Mouse (Mus musculus) adrenal gland, adult (tissue): ENCODE results near the gene Gap43.
A peak's percentile ranks its signal among the peaks of the same experiment; 100 is the strongest.
"Not testable (repeated sequence)": the region's sequence is repeated elsewhere in the genome, so short reads cannot be mapped to it uniquely, and the experiment has no call there.

ENCODE experiments used
- DNase-seq, 2 experiments: peaks; one replicate each; pipeline ENCODE4 v3.0.0; 2022 to 2023; ENCODE audit warnings: low spot score in 1 of 2; ENCODE audit not compliant: inconsistent age in 2 of 2

Gene Gap43

DNA sequence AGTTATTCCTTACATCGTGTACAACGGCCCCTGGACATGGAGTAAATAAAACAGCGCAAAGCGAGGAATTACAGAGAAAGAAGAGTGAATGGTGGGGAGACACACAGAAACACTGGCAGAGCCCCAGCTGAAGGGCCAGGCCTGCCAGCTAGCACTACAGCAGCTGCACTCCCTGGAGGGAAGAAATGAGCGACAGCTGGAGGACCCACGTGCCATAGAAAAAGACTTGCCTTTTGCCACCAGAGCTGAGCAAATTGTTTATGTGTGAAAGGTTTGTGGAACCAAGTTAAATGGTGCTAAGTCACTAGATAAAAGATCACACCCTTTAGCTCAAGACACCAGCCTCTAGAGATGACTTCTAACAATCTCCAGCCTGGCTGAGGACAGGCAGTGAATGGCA, 37.0 kb downstream of the Gap43 start:
- DNase-seq: peak in 1 of 2 experiments; percentile 34

DNA sequence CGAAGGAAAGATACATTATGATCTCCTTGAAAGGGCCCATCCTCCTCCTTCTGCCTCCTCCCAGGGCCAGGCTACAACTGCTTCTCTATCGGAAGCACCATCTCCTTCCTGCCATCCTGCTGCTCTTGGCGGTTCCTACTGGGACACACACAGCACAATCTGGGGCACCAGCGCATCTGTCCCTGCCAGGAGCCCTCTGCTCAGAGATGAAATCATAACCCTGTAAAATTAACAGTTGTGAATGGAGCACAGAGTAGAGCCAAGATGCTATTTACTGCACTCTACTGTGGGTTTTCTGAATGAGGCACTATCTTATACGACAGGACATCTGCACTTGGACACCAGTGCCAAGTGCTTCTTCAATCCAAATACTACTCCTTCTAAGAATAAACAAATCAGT, 46.0 kb downstream of the Gap43 start:
- DNase-seq: no peak

DNA sequence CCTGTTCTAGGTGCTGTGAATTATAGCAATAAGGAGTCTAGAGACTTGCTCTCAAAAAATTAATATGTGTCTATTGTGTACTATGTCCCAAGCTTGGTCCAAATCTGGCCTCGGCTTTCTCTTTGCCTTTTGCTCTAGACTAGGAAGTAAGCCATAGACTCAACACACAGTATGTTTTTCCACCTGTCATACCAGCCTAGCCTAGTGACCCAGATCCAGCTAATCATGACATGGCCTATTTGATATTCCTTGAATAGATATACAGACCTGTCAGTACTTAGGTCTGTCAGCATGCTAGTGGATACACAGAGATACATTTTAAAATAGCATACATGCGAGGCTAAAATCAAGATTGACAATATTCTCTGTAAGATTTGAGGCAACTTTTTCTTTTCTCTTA, 46.4 kb downstream of the Gap43 start:
- DNase-seq: no peak

DNA sequence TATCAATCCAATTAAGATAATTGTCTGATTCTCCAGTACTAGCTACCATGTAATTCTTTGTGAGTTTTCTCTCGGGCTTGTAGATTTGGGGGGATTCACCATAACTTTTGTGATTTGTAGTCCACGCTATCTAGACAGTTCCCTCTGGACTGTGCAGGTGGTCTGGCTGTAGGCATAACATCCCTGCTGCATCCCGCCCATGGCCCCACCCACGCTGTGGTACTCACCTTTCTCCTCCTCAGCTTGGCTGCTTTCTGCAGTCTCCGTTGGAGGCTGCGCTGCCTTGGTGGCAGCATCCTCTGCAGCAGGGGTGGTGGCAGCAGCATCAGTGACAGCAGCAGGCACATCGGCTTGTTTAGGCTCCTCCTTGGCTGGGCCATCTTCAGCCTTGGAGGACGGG, 48.9 kb downstream of the Gap43 start:
- no peak for DNase-seq

DNA sequence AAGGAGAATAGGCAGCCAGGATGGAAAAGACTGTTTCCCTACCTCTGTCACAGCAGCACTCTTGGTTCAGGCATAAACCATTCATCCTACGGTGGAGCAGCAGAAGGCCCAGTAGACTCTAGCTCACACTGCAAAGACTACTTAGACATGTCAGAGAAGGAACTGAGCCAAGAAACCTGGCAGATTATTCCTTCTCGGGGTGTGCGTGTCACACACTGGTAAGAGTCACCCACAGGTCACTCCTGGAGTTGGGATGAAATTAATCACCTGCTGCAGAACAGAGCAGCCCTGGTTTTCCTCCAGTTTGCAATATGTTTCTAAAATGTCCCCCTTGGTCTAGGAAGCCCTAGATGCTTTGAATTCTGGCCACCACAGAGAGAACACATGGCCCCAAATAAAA, 56.4 kb downstream of the Gap43 start:
- no peak for DNase-seq

DNA sequence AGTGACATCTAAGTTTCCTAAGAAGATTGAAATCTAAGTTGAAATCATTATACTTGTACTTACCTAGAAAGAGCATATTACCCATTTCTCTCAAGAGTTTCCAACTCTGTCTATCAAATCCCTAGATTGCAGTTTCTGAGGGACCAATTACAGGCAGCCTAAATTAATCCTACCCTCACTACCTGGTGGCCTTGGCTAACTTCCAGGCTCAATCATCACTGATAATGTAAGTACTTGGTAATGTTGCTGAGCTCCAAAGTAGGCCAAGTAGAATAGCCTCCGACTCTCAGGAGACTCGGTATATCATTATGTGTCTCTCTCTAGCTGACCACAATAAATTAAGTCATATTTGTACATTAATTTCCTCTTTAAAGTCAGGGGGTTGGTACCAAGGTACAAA, 62.7 kb downstream of the Gap43 start:
- DNase-seq: no peak

DNA sequence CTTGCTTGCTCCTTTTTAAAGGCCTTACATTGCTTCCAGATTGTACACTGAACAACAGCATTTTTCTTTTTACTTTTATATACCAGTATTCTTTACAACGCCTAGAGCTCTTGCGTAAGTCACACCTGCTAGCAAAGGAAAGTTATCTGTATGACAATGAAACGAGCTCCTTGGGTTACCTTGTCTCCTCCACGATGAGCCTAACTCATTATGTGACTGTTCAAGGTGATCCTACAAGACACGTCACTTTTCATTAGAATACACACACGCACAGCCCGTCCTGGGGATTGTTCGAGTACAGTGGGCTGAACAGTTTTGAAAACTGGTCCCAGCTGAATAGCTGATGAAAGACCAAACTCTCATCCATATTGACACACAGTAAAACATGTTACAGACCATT, 63.2 kb downstream of the Gap43 start:
- no peak for DNase-seq

DNA sequence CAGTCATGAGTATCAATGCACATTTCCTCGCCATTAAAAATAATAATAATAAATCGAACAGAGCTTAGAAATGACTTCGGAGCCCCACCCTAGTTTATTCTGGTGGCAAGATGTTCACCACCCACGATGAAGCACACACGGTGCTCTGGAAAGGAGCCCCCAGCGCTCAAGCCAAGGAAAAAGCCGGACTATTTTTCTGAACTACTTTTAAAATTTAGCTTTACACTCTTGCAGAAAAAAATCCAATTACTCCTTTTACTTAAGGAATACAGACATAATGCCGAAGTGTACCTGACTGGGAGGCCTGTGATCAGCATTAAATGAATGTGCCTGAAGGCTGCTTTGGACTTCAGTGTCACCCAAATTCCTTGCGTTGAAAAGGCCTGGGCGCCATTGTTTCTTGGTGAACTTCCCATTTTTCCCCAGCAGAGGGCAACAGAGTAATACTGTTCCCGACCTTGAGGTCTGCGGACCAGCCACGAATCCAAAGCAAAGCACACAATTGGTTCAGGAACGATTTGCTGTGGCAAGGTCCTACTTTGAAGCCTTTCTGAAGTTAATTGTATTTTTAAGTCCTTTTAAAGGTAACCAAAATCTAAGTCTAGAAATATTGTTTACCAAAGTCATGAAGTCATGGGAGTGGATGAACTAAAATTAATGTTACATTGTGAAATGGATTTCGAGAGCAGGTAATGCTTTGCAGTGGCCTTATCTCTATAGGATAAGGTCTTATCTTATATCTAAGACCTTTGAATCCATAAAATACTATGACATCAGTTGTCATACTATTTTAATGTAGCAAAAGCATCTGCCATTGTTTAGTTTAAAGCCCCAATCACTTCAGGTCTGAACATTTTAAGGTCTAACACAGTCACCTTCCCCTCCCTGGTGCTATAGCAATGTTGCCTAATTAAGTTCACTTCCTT, 64.0 kb downstream of the Gap43 start:
- peak; percentile 63 to 91 for DNase-seq

DNA sequence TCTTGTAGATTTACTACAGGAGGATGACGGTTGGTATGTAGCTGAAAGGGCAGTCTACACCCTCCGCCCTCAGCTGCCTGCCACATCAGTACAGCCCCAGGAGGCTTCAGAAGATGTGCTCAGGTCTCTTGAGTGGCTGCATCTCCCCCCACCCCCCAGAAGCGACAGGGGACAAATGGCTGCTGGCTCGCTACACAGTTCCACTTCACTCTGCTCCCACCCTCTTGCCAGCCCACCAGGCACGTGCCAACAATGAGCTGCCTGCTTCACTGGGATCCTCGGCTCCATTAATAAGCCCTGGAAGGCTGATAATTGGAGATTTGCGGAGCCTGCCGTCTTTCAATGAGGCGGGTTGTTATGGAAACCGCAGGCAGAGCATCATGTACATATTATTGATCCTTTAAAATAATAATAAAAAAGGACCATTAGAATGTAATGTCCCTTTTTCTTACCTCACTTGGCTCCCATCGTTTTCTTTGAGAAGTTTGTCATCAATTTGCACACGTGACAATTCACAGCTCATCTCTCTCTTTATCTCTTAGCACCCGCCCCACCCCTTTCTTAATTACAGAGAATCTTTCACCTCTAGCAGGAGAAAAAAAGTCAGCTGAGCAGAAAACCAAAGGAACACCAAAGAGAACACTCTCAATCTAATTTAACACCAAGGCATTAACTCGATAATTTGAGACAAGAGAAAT, 64.8 kb downstream of the Gap43 start:
- DNase-seq: no peak

DNA sequence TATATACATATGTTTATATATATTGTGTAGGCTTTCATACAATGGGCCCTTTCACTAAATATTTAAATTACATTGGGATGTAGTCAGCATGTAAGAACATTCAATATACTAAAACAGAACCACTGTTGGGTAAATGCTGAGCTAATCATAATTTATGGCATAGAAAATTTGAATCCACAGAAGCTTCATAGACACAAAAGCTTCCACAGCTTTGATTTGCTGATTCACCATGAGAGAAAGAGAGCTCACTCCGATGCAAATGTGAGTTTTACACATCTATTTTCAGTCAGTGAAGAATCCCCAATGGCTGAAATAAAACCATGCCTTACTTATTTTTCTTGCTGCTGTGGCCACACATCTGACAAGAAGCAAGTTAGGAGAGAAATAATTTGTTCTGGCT, 69.2 kb downstream of the Gap43 start:
- no peak for DNase-seq

DNA sequence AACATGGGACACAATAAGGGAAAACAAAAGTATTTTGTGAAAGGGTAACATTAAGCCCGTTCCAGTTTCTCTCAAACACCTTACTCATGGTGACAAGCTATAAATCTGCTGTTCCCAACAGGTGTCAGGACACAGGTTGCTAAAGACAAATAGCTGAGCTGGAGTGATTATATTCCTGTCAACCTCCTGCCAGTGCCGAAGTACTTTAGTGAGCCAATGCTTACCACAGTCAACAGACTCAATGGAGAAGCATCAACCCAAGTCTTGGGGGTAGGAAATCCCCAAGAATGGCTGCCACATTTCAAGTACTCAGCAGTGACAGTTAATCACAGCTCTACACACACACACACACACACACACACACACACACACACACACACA, 70.9 kb downstream of the Gap43 start:
- no peak for DNase-seq

DNA sequence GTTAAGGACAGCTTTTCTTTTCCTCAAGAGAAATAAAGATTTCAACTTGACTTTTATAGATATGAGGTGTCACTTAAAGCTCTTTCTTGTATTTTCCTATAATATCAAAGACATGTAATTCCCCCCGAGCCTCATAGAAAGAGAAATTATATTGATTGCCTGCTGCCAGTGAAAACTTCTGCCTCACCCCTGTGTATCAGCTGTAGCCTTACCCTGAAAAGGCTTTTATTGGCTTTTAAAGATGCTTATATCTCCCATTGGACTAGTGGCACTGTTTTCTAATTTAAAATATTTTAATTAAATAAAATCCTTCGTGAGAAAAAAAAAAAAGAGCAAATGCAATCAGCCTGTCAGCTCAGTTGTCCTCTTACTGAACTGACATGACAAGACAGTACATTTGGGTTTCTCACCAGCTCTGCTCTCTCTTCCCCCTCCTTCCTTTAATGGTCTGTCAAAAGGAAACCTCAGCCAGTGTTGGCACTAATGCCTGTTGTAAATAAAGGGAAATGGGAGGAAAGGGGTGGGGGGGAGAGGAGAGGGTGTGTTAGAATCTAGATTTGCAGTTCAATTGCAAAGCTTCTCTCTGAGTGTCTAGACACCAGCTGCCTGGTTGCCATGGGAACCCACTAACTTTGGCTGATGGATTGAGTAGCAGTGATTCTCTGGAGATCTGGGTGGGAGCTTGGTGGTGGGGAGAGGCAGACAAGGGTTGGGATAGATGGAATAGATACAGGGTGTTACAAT, 71.4 kb downstream of the Gap43 start:
- no peak for DNase-seq

DNA sequence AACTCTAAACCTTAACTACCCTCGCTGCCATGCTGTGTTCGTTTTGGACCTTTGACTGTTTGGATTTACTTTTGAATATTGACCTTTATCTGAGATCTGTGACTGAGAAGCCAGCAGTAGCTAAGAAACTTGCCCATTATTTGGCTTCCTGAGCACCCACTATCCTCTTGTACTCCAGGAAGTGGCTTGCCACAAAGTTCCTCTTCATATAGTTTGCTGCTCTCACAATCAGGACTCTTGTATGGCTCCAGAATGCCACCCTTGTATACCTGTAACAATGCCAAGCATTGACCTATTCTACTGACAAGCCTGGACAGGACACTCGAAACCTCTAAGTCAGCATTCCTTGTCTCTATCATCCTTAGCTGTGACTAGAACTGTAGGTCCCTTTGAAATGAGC, 75.3 kb downstream of the Gap43 start:
- DNase-seq: no peak

DNA sequence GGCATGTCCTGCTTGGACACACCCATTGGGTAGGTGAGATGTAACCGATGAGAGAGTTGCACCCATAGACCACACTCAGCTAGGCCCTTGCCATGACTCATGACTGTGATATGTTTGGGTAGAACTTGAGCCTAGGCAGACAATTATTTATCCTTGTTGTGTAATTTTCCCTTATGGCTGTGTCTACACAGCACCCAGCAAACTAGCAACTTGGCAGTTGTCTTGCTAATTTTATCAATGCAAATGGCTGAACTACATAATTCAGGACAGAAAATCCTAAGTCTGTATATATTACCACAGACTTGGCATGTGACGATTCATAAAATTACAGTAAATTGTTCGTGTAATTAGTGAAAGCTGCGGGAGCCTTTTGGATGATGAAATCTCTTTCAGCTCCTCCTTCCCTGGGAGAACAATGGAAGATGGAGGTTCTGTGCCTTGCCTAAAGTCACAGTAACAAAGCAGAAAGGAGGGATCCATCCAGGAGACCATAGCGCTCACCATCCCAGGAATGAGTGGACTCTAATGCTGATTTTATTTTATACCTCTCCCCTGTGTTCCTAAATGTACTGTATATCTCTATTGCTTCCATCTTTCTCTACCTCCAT, 77.4 kb downstream of the Gap43 start:
- DNase-seq: no peak

DNA sequence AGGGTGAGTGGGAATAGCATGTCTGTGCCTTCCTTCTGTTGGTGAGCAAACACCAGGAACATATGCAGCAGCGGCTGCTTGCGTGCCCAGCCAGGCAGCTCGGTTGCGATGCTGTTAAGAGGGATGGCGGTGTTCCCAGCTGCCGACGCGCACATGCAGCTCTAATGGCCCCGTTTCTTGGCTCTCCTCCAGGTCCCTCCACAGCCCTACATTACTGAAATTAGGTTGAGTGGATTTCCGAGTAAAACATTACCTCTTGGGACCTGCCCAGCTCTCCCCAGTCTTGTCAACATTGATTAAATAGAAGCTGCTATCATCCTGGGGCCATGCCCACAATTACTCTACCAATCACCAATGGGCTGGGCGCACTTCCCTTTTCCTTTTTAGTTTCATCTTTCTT, 84.8 kb downstream of the Gap43 start:
- no peak for DNase-seq

DNA sequence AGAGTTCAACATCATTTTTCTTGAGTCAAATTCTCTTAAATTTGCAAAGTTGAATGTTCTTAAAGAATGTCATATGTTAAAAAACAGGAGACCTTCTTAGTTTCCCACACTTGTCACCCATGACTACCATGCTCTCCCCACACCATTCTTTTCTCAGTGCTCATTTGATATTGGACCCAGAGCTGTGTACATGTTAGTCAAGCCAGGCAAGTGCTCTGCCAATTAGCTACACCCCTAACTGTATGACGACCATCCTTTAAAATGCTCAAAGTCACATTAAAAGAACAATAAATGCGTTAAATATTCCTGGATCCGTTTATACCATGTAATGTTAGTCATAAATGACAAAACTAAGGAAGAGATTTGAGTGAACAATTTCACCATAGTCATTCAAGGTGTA, 85.2 kb downstream of the Gap43 start:
- DNase-seq: no peak

DNA sequence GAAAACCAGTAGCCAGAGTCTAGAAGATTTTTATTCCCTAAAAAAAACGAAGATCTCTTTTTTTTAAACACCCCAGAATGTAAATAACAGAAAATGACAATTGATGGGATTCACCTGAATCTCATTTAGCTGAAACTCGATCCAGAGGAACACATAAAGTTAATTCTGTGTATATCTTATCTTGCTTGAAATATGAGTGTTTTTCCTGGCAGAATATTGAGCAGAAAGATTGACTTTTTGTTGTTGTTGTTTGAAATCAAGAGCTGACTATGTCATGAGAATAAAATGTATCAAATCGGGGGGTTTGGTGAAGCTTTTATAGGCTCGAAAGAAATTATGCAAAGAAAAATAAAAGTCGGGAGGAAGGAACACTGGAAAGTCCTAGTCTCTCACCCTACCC, 88.2 kb downstream of the Gap43 start:
- DNase-seq: no peak

DNA sequence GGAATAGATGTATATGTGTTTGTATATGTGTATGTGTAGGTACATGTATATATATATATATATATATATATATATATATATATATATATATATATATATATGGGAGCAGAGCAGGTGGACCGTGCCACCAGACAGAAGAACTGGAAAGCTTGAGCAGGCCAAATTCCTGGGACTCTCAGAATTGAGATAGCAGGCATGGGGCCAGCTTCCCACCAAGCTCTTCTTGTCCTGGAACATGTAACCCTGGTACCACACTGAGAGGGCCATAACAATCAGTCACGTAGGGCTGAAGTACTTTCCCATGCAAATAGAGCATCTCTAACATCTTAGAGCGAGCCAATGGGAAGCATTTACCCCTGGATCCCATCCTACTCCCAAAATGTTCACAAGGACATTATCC, 96.3 kb downstream of the Gap43 start:
- DNase-seq: not testable (repeated sequence)

DNA sequence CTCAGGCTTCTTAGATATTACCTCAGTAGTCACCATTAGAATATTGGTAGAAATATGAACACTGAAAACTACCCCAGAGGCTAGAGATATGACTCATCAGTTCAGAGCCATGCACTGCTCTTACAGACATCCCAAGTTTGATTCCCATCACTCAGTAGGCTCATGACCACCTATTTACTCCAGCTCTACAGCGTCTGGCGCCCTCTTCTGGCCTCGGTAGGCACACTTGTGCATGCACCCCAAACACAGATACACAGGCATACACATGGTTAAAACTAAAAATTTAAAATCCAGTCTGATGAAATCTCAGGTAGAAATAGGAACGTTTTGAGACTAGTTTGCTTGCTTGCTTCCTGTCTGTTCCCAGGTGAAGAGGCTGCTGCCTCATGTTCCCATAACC, 109.1 kb downstream of the Gap43 start:
- DNase-seq: no peak
